In genomic region chr19:45660503-45660790, GRCm38 (mm10) we compare ENCODE assay signal across 8 mouse cellular contexts. TPM values are rescaled to one million over a fixed set of nuclear protein-coding genes. Genes with fewer than 3 reads are reported as not detected.
DNase-seq lines count a peak whose midpoint lies in the region; ATAC-seq lines count a peak whose summit lies in the region.

No protein-coding gene starts in this region.

- H3K27me3 ChIP-seq in heart, embryonic 14.5 days (ENCODE audit: control insufficient read depth, insufficient read depth, low read length): no peaks in the 10 kb centered on the region
- H3K27me3 ChIP-seq in hindbrain, embryonic 15.5 days: 0 out of 2 replicates have a peak, but pooled peaks cover 2% of the 10 kb centered on the region
- H3K27me3 ChIP-seq in midbrain, embryonic 13.5 days: no peaks in the 10 kb centered on the region

- H3K27ac ChIP-seq in heart, embryonic 14.5 days (replicated peaks in 1 of 2; ENCODE audit: control insufficient read depth in 1 of 2, insufficient read depth in 1 of 2, low read depth in 2 of 2, low read length in 2 of 2): peak overlapping the region; percentile 84 to 95
- H3K27ac ChIP-seq in brown adipose tissue, adult 24 weeks (replicated peaks; ENCODE audit: low read depth, low read length): peak overlapping the region; percentile 97
- peak overlapping the region; percentile 92 for H3K27ac ChIP-seq in hindbrain, embryonic 15.5 days (replicated peaks)
- peak overlapping the region; percentile 96 for H3K27ac ChIP-seq in midbrain, embryonic 13.5 days

- peak overlapping the region; percentile 77 for H3K4me2 ChIP-seq in heart, embryonic 14.5 days (ENCODE audit: low read length)
- peak overlapping the region; percentile 84 for H3K4me2 ChIP-seq in hindbrain, embryonic 15.5 days
- peak overlapping the region; percentile 69 for H3K4me2 ChIP-seq in midbrain, embryonic 13.5 days (replicated peaks)

- peaks cover 4 to 31% of the 10 kb centered on the region in 2 experiments; a peak in 3 of 4 replicates for H3K4me1 ChIP-seq in heart, embryonic 14.5 days (ENCODE audit: control insufficient read depth in 2 of 2, insufficient read depth in 2 of 2, low read length in 2 of 2)
- peaks cover 7% of the 10 kb centered on the region for H3K4me1 ChIP-seq in brown adipose tissue, adult 24 weeks (ENCODE audit: control insufficient read depth, insufficient read depth, insufficient read length, low read length)
- peaks cover 40% of the 10 kb centered on the region for H3K4me1 ChIP-seq in hindbrain, embryonic 15.5 days (replicated peaks)
- peaks cover 30% of the 10 kb centered on the region for H3K4me1 ChIP-seq in midbrain, embryonic 13.5 days (replicated peaks)

- peak overlapping the region; percentile 83 to 86 for H3K4me3 ChIP-seq in heart, embryonic 14.5 days (ENCODE audit: control insufficient read depth in 1 of 2, insufficient read depth in 1 of 2, low read depth in 1 of 2, low read length in 2 of 2)
- peak overlapping the region; percentile 97 for H3K4me3 ChIP-seq in brown adipose tissue, adult 24 weeks (ENCODE audit: insufficient read depth, low read depth, low read length)
- peak overlapping the region; percentile 84 for H3K4me3 ChIP-seq in hindbrain, embryonic 15.5 days
- peak overlapping the region; percentile 84 for H3K4me3 ChIP-seq in midbrain, embryonic 13.5 days (replicated peaks)

- WGBS in heart, embryonic 14.5 days: 19% methylated on average over 18 of the region's 18 CpGs
- 16% methylated on average over 18 of the region's 18 CpGs for WGBS in hindbrain, embryonic 15.5 days
- WGBS in midbrain, embryonic 13.5 days: 18% methylated on average over 18 of the region's 18 CpGs

- H3K9ac ChIP-seq in heart, embryonic 14.5 days (ENCODE audit: low read length): peak overlapping the region; percentile 98
- H3K9ac ChIP-seq in hindbrain, embryonic 15.5 days: peak overlapping the region; percentile 96
- H3K9ac ChIP-seq in midbrain, embryonic 13.5 days (replicated peaks): peak overlapping the region; percentile 97

- DNase-seq in heart, adult 18-20 months: no peak
- DNase-seq in 3T3-L1 (ENCODE audit: low read depth, low spot score): peak; percentile 63
- DNase-seq in frontal cortex, postnatal 25 days (ENCODE audit: low spot score in 2 of 2): no peak
- DNase-seq in cerebellum, postnatal 14 days: no peak

- ATAC-seq in heart, embryonic 14.5 days (ENCODE audit: insufficient number of reproducible peaks, insufficient read depth, low FRiP score, low read depth): no peak
- ATAC-seq in hindbrain, embryonic 15.5 days (ENCODE audit: low FRiP score, low read depth): no peak; the same call in 1 of the 2 replicates
- ATAC-seq in midbrain, embryonic 13.5 days: no peak

- H3K9me3 ChIP-seq in heart, embryonic 14.5 days (ENCODE audit: control insufficient read depth, low read length): no peaks in the 10 kb centered on the region
- H3K9me3 ChIP-seq in hindbrain, embryonic 15.5 days: no peaks in the 10 kb centered on the region
- no peaks in the 10 kb centered on the region for H3K9me3 ChIP-seq in midbrain, embryonic 13.5 days

- no peaks in the 10 kb centered on the region for H3K36me3 ChIP-seq in heart, embryonic 14.5 days (ENCODE audit: control insufficient read depth, insufficient read depth, low read length)
- no peaks in the 10 kb centered on the region for H3K36me3 ChIP-seq in hindbrain, embryonic 15.5 days
- H3K36me3 ChIP-seq in midbrain, embryonic 13.5 days: no peaks in the 10 kb centered on the region

RNA-seq across cellular contexts. Expression of gene Fbxw4, which starts 0.3 kb away (rescaled TPM):
- polyA plus RNA-seq in heart, embryonic 14.5 days (2014; fragmentation: Nextera tagmentation; extraction: Ambion mirVana): 4.1 and 6.3 TPM in 2 replicates
- 10 to 100 TPM; 26.9 to 31.0 TPM for total RNA-seq in heart, adult 18-20 months (2021)
- polyA plus RNA-seq in brown adipose tissue, adult 24 weeks (2012; ENCODE audit: insufficient read depth, insufficient read length, missing spikeins): 32.7 and 59.3 TPM in 2 replicates
- 5.8 and 9.2 TPM in 2 replicates for polyA plus RNA-seq in hindbrain, embryonic 15.5 days (2015; fragmentation: Nextera tagmentation; extraction: Ambion mirVana)
- polyA plus RNA-seq in midbrain, embryonic 13.5 days (2015; fragmentation: Nextera tagmentation; extraction: Ambion mirVana): 3.8 and 5.5 TPM in 2 replicates
